Mouse (Mus musculus): Measurements from ENCODE around the gene Ramac.

Gene Ramac

DNA sequence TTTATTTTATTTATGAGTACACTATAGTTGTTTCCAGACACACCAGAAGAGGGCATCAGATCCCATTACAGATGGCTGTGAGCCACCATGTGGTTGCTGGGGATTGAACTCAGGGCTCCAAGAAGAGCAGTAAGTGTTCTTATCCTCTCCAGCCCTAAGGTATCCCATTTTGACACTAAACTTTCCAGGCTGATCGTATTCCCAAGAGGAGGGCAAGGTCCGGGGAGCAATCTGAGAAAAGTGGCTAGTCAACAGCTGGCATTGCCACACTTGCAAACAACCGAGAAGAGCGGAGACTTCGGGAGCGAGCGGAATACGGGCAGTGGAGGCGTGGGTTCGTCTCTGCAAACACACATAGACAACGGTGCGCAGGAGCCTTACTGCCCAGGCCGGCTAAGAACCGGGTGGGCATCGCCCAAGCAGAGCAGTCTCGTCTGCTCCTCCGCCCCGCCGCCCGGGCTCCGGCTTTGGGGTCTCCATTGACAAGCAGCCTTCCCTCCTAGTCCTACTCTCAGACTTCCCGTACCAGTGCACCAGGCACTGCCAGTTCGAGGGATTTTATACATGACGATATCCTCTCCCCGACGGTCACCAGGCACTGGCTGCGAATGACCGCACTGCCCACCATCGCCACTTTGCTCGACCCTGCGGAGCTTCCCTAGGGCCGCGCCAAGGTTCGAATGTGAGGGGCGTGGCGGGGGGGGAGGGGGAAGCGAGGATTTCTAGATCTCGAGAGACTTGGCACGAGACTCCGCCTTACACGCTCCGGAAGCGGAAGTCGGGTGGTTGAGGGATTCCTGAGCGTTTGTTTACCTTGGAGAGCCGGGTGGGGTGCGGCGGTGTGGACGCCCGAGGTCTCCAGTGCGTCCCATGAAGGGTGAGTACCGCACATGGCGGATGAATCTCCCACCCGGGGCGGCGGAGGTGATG lies at the start of gene Ramac:
Gene Ramac, plus strand, starts transcription at position 746 of the 930 bp plus-strand sequence.
- in situ Hi-C loops (cut with MboI, MseI) = loop anchor here (5.0 kb wide), 1 partner anchor 600 kb away; no protein-coding TSS in a partner anchor

DNA sequence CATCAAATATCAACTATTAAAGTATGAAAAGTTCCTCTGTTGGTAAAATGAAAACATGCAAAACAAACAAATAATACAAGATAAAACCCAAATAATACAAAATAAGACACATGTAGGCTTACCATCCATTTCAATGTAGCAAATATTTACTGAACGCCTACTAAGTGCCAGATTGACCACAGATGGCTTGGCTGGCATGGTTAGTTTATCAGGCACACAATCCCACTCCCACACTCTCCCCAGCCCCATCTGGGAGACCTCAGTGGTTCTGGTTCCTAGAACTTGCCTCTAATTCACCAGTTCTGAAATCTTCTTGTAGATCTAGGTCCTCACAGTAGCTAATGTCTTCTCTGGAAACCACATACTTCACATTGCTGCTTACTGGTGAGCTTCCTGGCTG lies 44.1 kb upstream of the Ramac start:
- in situ Hi-C loops (cut with MboI, MseI) = loop anchor here (5.0 to 10.0 kb wide), 2 partner anchors 76 to 1786 kb away; no protein-coding TSS in a partner anchor

DNA sequence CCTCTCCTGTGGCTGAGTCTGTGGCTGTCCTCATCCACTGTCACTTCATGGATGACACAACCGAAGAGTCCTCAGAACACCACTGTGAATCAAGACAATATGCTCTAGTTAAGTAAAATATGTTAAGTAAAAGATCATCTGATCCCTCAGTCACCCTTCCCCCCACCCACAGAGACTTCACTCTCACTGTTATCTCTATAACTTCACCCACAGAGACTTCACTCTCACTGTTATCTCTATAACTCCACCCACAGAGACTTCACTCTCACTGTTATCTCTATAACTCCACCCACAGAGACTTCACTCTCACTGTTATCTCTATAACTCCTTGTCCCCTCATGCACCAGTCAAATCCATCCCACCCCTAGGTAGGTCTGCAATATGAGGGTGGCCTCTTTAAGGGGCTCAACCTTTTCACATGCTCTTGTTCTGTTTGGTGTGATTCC lies 43.5 kb upstream of the Ramac start:
- in situ Hi-C loops (cut with MboI, MseI) = loop anchor here (5.0 to 10.0 kb wide), 2 partner anchors 77 to 1786 kb away; no protein-coding TSS in a partner anchor

DNA sequence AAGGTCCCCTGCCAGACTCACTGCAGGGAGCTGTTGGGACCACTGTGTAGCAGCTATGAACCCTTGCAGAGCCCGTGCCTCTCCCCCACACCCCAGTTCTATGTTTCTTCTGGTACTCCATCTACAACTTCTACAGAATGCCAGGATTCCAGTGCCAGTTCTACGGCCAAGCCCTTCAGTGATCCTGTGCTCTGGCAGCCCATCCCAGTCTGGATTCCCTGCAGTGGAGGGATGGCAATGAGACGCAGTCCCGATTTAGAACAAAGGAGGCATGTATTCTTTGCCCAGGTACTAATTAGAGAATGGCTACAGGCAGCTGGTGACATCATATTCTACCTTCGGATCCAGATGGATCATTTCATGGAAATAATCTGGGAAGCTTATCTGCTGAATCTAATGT lies 41.5 kb upstream of the Ramac start:
- in situ Hi-C loops (cut with MboI, MseI) = no loop called here

DNA sequence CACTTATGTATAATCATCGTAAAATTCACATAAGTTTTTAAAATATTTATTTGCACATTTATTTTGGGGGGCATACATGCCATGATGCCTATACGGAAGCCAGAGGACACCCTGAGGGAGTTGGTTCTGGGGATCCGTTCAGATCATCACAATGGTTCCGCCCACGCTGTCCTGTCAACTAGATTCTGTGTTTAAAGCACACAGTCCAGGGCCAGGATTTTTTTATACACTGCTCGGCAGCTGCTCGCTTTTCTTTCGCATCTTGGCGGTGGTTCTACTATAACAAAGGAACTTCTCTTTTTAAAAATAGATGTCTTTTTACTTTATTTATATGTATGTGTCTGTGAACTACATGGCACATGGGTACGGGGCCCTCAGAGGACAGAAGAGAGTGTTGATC lies 38.9 kb upstream of the Ramac start:
- in situ Hi-C loops (cut with MboI, MseI) = no loop called here

DNA sequence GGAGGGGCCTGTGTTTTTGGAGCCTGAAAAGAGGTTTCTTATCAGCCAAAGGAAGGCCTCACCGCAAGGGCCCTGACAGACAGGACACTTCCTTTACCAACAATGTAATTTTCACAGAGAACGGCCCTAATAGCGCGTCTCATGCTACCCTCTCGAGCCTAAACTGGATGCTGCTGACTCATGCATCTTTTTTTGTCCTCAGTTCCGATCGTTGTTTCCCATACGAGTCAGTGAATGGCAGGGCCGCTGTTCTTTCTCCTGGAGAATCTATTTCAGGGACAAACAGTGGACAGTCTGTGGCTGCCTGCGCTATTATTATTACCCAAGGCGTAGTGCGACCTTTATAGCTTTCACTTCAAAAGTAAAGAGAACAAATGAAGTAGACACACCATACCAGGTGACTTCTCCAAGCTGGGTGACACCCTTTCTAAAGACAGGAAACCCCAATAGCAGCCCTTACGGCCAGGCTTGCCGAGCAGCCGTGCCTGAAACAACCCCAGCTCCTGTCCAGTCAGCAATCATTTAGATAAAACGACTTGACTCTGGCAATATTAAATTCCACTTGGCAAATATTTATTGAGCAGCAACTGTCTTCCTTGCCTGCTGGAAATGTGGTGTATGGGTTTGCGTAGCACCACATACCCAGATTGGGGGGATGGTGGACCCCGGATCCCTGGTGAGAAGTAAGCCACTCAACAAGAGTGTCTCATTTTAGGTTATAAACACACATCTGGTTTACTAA lies 36.6 kb upstream of the Ramac start:
- in situ Hi-C loops (cut with MboI, MseI) = no loop called here

DNA sequence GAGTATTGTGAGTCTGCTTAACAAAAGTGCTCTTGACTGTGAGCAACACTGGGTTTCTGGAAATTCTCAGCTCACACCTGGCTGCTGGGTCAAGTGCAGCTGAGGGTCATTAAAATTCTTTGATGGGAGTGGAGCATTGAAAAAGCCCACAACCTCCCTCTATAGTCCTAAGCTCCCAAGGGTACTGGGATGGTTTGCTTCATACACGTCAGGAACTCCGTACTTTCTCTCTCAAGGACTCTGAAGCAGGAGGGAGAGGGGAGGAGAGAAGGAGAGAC lies 36.1 kb upstream of the Ramac start:
- in situ Hi-C loops (cut with MboI, MseI) = no loop called here

DNA sequence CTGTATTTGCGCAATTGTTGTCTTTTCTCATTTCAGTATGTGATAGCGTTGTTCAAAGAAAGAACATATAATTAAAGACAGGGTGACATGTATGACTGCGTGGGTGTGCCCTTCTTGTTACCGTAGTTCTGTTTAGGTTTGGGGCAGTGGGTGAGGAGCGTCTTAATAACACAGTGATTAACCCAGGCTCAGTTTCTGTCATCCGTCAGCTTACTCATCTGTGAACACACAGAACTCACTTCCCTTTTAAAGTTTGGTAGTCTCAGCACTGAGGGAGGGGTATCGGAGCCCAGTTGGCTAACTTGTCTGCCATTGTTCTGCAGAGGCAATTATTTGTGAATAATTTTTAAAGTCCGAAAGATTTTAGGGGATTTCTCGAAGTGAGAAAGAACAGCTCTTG lies 35.0 kb upstream of the Ramac start:
- in situ Hi-C loops (cut with MboI, MseI) = no loop called here

DNA sequence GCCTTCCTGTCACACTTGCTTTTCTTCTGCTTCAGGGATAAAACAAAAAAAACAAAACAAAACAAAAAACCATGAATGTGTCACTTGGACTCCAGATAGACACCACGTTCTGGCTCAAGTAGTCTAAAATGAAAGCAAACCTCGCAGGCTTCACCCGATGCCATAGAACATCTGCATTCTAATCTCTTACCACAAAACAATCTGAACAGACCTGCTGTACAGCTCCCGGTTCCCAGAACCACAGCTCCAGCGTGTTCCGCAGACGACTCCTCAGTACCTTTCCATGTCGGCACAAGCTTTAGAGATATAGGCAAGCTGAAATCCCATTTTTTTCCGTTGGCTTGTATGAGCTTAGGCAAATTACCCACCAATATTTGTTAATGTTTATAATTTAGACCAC lies 32.9 kb upstream of the Ramac start:
- in situ Hi-C loops (cut with MboI, MseI) = no loop called here

DNA sequence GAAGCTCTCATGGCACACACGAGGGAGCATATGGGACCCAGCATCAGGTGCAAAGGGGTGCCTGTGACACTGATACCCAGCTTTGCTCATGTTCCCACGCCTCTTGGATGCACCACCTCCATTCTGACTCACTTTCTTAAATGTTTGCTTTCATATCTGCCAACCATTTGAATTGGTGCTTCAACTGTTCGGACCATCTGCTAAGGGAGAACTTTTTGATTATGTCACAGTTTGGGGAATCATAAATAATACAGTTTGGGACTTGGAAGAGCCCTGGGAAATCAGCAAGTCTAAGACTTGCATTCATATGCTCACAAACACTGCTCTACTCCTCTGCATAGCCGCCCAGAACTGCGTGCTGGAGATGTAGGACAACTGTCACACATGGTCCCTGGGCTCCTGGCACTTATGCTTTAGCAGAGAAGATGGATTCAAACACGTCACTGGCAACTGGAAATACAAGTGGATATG lies 31.5 kb upstream of the Ramac start:
- in situ Hi-C loops (cut with MboI, MseI) = no loop called here

DNA sequence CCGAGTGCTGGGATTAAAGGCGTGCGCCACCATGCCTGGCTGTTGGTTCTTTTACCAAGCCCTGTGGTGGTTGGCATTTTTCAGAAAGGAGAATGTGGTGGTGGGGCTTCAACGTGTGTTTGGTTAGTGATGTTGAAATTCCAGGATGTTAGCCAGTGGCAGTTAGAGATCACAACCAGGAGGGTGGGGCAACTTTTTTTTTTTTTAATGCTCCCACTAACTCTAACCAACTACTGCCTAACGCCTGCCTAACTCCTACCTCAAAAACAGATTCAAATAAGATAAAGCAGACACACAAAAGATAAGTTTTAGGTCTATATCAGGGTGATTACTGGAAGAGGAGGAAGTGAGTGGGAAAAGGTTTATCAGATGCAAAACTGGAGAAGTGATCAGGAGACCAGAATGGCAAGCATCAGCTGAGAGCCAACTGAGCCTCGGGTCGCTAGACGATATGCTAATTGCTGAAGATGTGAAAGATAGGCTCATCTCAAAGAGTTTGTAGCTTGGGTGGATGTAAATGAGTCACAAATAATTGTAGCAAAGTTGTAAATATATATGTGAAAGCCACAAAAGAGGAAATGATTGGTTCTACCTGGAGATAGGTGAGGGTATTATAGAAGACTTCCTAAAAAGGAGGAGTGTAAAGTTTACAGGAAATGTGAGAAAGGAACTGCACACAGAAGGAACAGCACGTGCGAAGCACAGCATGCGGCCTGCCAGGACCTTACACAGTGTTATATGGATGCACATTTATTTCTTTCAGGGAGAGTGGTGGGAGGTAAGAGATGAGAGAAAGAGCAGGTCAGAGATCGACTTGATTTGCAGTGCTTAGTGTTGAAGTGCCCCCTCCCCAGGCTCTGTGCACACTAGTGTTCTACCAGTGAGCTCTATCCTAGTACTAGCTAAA lies 30.3 kb upstream of the Ramac start:
- in situ Hi-C loops (cut with MboI, MseI) = no loop called here

DNA sequence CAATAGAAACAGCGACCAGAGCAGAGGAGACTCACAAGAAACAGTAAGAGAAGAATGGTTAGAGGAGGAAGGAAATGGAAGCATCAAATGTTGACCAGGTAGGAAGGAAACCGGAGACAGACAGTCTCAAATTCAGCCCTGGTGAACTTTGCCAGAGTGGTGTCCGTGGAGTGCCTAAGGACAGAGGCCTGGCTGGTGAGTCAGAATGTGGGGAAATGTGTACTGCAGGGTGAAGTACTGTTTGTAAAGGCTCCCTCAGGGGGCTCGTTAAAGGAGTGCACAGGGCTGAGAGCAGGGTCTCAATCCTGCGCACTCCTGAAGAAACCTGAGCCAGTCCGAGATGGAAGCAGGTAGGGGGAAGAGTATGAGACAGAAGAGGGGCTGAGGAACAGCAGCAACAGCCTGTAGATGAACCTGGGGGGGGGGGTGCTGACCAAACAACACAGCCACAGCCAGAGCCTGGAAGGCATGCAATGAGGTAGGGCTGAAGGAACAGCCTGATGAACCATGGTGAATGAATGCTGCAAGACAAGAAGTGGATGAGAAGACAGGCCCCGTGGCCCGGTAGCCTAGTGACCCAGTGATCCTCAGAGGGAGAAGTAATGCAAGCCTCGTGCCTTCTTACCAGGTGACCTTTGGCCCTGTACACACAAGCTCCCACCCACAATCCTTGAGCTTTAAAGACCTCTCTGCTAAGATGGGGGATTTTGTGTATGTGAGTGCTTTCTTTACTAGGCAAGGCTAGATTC lies 27.3 kb upstream of the Ramac start:
- in situ Hi-C loops (cut with MboI, MseI) = no loop called here

DNA sequence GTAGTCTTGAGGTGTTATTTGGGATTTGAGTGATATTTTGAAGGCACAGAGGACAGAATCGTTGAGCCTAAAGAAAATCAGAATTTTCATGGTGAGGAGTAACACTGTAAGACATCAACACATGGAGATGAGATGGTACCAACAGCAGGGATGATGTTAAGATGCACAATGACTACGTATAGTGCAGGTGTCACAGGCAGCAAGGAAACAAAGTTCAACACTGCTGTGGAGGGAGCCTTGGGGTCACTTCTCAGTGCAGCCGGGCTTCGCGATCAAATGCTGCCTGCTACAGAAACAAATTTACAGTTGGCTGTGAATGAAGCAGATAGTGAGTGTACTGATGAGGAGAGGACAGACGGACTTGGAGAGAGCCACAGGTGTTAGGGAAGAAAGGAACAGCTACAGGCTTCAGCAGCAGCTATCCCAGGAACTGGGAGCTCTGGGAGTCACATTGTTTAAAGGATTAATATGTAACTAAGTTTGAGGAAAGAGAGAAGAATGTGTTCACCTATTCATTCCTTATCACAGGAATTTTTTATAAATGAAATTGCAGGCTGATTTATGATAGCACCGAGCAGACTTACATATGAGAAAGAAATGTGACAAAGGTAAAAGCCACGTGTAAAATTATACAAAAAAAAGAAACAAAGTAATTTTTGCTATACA lies 23.9 kb upstream of the Ramac start:
- in situ Hi-C loops (cut with MboI, MseI) = no loop called here

DNA sequence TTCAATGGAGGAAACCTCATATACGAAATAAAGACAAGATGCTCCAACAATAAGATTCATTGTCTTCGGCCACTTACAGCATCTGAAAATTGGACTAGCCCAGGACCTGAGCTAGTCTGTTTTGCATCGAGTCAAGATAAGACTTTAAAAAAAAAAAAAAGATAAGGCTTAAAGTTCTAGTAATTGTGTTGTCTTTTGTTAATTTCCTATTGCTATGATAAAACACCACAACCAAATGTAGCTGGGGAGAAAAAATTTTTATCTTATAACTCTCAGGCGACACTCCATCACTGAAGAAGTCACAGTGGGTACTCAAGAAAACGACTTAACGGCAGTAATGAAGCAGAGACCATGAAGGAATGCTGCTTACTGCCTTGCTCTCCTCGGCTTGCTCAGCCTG lies 22.7 kb upstream of the Ramac start:
- in situ Hi-C loops (cut with MboI, MseI) = loop anchor here (10.0 kb wide), 1 partner anchor 325 kb away; no protein-coding TSS in a partner anchor

DNA sequence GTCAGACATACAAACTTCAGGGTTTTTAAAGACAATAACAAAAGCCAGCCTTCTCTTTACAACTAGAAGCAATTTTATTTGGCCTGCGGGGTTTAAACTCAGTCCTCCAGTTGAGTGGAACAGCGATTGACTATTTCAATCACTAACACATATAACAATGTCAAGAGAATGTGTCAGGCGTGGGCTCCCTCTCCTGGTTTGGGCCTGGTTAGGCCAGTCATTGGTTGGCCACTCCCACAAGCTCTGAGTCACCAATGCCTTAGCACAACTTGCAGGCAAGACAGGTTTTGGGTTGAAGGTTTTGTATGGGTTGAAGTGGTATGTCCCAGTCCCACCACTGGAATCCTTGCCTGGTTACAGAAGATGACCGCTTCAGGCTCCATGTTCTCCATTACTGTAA lies 18.6 kb upstream of the Ramac start:
- in situ Hi-C loops (cut with MboI, MseI) = loop anchor here (10.0 kb wide), 1 partner anchor 329 kb away; no protein-coding TSS in a partner anchor

DNA sequence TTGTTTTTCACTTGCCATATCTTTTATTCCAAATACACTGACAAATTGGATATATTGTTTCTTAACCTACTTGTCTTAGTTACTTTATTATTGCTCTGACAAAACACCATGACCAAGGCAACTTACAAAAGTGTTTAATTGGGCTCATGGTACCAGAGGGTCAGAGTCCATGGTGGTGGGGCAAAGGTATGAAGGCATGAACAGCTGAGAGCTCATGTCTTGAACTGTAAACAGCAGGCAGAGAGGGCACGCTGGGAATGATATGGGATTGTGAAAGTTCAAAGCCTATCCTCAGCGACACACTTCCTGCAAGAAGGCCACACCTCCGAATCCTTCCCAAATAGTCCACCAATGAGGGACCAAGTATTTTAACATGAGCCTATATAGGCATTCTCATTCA lies 14.8 kb upstream of the Ramac start:
- in situ Hi-C loops (cut with MboI, MseI) = loop anchor here (10.0 kb wide), 1 partner anchor 333 kb away; no protein-coding TSS in a partner anchor

DNA sequence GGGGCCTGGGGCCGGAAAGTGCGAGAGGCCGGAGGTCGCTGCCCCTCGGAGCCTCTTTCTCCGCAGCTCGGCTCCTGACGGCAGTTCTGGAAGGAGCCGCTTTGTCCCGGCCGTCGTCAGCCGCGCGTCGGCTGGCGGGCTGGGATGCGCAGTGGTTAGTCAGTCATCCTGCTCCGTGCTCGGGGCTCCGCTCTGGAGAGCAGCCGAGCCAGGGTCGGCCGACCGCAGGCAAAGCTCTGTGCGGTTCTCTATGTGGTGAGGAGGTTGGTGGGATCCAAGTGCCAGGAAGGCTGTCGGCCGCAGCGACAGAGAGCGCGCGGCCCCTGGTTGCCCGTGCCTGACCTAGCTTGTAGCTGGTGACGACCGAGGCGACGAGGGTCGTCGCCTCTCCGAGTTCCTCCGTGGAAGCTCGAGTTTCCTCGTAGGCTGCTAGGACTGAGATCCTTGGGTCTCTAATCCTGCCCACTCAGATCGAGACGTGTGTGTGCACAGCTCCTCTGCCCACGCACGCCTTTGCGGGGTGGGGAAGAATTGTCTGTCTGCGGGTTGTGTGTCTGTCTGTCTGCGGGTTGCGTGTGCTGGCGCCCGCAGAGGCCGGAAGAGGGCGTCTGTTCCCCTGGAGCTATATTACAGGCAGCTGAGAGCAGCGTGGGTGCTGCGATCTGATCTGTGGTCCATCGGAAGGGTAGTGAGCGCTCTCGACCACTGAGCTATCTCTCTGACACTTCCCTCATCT lies 553 bp downstream of the Ramac start:
- in situ Hi-C loops (cut with MboI, MseI) = loop anchor here (5.0 kb wide), 1 partner anchor 601 kb away; no protein-coding TSS in a partner anchor

DNA sequence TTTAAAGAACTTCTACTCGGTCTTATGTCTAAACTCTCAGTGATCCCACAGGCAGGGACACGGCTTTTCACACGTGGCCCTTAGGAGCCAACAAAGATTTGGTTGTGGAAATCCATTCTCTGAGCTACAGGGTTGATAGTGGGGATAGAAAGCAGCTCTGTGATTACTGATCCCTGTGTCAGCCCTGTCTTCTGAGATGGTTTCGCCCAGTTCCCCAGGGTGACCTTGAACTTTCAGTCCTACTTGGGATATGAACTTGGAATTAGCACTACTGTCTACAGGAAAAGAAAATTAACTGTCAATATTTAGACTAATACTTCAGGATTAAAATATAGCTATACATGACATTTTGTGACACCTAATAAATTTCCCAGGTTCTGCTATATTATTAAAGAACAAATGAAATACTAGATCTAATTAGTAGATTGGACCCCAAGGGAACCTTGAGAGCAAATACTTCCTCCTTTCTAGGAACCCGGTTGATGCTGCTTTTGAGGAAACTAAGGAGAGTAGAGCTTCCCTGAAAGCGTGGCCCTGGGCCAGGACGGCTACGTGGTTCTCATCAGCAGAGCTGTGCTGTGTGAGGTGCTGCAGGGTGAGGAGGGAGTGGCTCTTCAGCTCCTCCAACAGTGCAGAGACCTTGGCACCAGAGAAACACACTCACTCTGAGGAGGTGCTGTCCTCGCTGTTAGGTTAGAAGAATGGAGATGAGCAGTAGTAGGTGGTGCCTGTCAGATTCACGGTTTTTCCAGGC lies 10.2 kb downstream of the Ramac start:
- in situ Hi-C loops (cut with MboI, MseI) = no loop called here

DNA sequence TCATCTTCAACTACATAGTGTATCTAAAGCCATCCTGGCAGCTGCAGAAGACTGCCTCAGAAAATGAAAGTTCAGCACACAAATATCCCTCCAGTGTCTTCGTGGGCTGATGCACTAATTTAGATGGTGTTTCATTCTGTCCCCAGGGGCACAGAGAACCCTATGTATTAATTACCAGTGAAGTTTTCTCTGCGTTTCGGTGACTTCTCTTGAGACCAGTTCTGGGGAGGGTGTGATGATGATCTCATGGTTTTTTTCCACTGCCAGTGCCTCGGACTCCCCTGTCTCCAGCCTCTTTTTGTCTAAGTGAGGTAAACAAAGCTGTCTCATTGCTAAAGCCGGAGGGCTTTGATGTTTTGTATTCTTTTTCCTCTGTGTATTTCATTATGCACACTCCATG lies 12.6 kb downstream of the Ramac start:
- in situ Hi-C loops (cut with MboI, MseI) = no loop called here
